Mouse (Mus musculus): Measurements from ENCODE around the gene Tcl1b5. TPM values are rescaled to one million over a fixed set of nuclear protein-coding genes. Genes with fewer than 3 reads are reported as not detected.

Gene Tcl1b5
- not detected for total RNA-seq (2023)

DNA sequence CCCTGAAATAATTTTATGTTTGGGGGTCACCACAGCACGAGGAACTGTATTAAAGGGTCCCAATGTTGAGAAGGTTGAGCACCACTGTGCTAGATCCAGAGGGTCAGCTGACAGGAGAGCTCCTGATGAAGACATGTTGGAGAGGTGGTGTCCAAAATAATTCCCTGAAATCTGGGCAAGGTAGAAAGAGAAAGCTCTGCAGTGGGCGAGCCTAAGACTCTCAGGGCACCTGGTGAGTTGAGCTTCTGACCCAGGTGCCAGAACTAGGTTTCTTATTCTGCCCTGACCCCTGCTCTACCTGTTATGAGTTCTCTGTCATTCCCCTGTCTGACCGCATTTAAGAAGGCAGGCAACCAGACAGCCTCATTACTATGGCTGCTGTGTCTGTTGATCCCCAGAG is at the start of gene Tcl1b5:
TSS of gene Tcl1b5 (plus strand) at position 301 of the 400 bp plus-strand sequence.

DNA sequence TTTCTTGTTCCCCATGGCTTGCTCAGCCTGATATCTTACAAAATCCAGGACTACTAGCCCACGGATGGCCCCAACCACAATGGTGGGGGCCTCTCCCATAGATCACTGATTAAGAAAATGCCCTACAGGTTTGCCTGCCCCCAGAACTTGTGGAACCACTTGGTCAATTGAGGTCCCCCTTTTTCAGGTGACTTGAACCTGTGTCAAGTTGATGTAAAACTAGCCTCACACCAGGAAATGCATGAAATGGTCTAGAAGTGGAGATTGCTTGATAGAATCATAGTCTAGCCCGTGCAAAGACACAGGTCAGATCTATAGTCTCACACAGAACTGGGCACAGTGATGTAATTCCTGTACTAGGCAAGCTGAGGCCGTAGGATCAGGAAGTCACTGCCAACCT is 30.4 kb upstream of the Tcl1b5 start, which contains the start of gene Tcl1b2:
TSS of gene Tcl1b2 (plus strand) at position 301 of the 400 bp plus-strand sequence.

DNA sequence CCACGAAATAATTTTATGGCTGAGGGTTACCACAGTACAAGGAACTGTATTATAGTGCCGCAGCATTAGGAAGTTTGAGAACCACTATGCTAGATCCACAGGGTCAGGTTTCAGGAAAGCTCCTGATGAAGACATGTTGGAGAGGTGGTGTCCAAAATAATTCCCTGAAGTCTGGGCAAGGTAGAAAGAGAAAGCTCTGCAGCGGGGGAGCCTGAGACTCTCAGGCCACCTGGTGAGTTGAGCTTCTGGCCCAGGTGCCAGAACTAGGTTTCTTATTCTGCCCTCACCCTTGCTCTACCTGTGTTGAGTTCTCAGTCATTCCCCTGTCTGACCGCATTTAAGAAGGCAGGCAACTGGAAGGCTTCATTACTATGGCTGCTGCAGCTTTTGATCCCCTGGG is 16.8 kb upstream of the Tcl1b5 start, which contains the start of gene Tcl1b1:
TSS of gene Tcl1b1 (plus strand) at position 301 of the 400 bp plus-strand sequence.

DNA sequence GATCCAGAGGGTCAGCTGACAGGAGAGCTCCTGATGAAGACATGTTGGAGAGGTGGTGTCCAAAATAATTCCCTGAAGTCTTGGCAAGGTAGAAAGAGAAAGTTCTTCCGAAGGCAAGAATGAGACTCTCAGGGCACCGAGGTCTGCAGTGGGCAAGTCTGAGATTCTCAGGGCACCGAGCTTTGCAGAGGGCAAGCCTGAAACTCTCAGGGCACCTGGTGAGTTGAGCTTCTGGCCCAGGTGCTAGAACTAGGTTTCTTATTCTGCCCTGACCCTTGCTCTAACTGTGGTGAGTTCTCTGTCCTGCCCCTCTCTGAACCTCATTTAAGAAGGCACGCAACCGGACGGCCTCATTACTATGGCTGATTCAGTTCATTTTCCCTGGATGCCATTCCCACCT is 14.6 kb downstream of the Tcl1b5 start, which contains the start of gene Tcl1b3:
TSS of gene Tcl1b3 (plus strand) at position 301 of the 400 bp plus-strand sequence.

DNA sequence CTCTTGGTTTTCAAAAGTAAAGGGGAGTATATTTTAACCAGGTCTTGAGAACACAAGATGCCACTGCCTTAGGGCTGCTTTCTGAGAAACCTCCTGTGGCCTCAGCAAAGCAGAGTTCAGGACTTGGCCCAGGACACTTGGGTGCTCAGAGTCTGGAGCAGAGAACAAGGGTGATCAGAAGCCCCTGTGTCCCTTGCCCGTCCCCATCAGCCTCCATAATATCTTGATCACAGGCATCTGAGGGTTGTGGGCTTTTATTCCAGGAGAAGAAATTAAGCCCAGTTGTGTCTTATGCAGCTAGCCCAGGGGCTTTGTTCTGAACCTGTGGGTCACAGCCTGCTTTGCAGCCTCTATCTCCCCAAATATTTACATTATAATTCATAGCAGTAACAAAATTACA is 25.5 kb downstream of the Tcl1b5 start, which contains the start of gene Tcl1b4:
TSS of gene Tcl1b4 (plus strand) at position 301 of the 400 bp plus-strand sequence.

DNA sequence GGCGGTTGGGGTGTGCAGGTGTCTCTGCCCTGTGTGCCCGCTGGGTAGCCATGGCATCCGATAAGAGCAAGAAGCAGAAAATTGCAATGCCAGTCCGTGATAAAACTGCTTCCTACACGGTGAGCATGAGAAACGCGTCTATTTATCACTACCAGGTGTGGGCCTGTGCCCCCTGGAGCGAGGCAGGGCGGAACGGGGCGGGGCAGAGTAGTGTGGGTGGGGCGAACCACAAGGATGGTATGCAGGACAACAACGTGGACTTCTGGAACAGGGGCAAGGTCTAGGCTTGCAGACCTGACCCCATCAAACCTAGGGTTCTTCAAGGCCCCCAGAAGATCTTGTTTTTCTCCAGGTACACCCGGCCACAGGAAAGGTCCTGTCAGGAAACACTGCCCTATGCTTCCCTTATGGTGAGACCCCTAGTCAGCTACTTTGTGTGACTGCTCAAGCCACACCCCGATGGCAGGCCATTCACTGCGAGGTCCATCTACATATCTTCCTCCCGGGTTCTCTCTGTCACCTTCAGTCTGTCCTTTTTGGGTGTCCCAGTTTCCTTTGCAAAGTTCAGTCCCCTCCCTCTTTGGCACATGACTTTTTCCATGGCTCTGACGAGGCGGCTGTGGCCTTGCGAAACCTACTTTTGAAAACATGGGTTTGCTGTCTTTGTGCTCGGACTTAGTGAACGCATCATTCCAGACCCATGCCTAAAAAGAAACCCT is 46.6 kb downstream of the Tcl1b5 start, which contains the start of gene Tcl1:
TSS of gene Tcl1 (minus strand) at position 193 of the 719 bp plus-strand sequence.

Other genes with a start within 250 kb of the Tcl1b5 start
- 10 to 100 TPM in 1 of 2 experiments, 1 to 10 TPM in 1; 8.9 to 10.7 TPM for gene Syne3, start 166.5 kb upstream of the Tcl1b5 start, total RNA-seq (2023)
- gene Glrx5, start 143.7 kb upstream of the Tcl1b5 start, total RNA-seq (2023) = 10 to 100 TPM; 28.3 to 31.8 TPM
- not detected for gene Tcl1b2, start 30.3 kb upstream of the Tcl1b5 start, total RNA-seq (2023)
- not detected for gene Tcl1b1, start 16.7 kb upstream of the Tcl1b5 start, total RNA-seq (2023)
- not detected for gene Tcl1b3, start 14.7 kb downstream of the Tcl1b5 start, total RNA-seq (2023)
- gene Tcl1b4, start 25.6 kb downstream of the Tcl1b5 start, total RNA-seq (2023) = not detected
- not detected for gene Tcl1, start 46.4 kb downstream of the Tcl1b5 start, total RNA-seq (2023)
- not detected for gene Tunar, start 157.5 kb downstream of the Tcl1b5 start, total RNA-seq (2023)

Data from T-cell, adult 66 days (primary cell).